Mouse (Mus musculus) left cerebral cortex, adult 6 months (tissue): ENCODE measurements around the gene Olfr156. TPM values are rescaled to one million over a fixed set of nuclear protein-coding genes. Genes with fewer than 3 reads are reported as not detected.

ENCODE experiments used
- long read RNA-seq, 2 experiments: library from polyadenylated mRNA; unstranded; transcript quantifications; one replicate each; pipeline ENCODE4 v2.0.0; 2019 to 2020
- polyA plus RNA-seq: library from polyadenylated mRNA; unstranded; fragments of <200 nt; fragmentation: Nextera tagmentation; gene quantifications from 2 replicates; pipeline ENCODE4 v1.2.3, GENCODE M21; 2021

Gene Olfr156
- polyA plus RNA-seq, result not detected in 2 replicates
- long read RNA-seq, experiment 1, result 0 reads
- long read RNA-seq, experiment 2, result 0 reads

DNA sequence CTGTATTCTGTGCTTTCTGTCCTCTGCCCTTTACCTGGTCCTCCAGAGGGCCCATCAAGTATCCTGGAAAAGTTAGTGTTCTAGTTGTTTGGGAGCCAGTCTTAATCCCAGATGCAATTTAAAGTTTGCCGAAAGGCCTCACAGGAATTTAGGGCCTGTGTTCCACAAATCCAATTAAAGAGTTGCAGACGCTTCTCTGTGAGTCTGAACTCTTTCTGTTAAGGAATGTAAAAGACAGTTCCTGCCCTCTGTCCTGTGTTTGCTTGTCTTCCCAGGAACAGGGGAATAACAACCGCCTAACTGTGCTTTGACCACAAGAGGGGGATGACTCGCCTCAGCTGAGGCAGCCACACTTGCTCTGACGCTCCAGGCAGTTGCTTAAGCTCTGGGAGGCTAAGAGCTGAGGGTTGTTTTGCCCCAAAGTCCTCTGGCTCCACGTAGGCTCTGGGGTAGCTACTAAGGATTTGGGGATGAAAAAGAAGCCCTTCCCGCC, at the start of gene Olfr156:
Gene Olfr156, minus strand, starts transcription at position 51 of the 493 bp plus-strand sequence.

DNA sequence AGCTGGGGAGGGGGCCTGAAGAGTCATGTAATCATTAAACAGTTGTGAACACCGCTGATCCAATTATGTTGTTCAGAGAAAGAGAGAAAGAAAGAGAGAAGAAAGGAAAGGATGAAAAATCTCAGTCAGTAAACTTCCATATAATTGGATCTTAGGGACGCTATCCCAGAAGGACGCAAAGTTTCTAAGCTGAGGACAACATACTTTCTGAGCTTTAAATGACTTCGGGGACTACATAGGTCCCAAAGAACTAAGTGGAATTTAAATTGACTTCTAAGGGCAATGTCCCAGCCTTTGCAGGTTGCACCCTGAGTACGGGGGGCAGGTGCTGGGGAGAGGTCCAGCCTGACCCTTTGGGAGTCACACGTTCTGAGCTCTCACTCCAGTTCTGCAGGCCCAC, 27.6 kb upstream of the Olfr156 start, which contains the start of gene Olfr155:
Gene Olfr155, plus strand, starts transcription at position 301 of the 400 bp plus-strand sequence.

GRCm38 (mm10) chr4:43840101-43840500, 16.4 kb upstream of the Olfr156 start, which contains the start of gene Olfr157:
TSS of gene Olfr157 (minus strand) at chr4:43840201.

DNA sequence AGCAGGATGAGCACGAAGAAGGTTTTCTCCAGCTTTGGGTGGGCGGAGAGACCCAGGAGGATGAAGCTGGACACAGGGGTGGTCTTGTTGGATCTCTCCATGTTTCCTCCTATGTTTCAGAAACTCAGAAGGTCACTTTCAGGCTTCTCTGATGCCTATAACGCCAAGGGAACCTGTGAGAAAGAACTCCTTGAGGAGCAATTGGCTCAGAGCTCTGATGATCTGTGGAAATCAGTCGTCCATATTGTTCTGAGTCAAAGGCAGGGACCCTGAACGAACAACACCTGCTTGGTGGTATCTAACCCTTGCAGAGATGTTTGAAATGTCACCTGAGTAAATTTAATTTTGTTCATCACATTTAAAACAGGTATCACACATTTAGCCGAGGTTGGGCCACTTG, 52.8 kb downstream of the Olfr156 start, which contains the start of gene Olfr159:
Gene Olfr159, minus strand, starts transcription at position 101 of the 400 bp plus-strand sequence.

Other genes with a start within 250 kb of the Olfr156 start
- gene Rgp1, start 245.2 kb downstream of the Olfr156 start, polyA plus RNA-seq, result 21.5 and 22.3 TPM in 2 replicates
- 17.0 and 26.6 TPM in 2 replicates for gene Gba2, start 245.0 kb downstream of the Olfr156 start, polyA plus RNA-seq
- gene Msmp, start 239.4 kb downstream of the Olfr156 start, polyA plus RNA-seq, result not detected in 2 replicates
- gene Npr2, start 192.0 kb downstream of the Olfr156 start, polyA plus RNA-seq, result 4.9 and 5.0 TPM in 2 replicates
- gene Spag8, start 170.3 kb downstream of the Olfr156 start, polyA plus RNA-seq, result 1.2 and 1.6 TPM in 2 replicates
- gene Hint2, start 167.4 kb downstream of the Olfr156 start, polyA plus RNA-seq, result 134 and 151 TPM in 2 replicates
- gene Tmem8b, start 154.9 kb downstream of the Olfr156 start, polyA plus RNA-seq, result 8.9 and 9.5 TPM in 2 replicates
- gene Fam221b, start 154.8 kb downstream of the Olfr156 start, polyA plus RNA-seq, result 1.4 and 1.5 TPM in 2 replicates
- gene Olfr70, start 123.1 kb downstream of the Olfr156 start, polyA plus RNA-seq, result not detected in 2 replicates
- not detected in 2 replicates for gene Olfr71, start 113.6 kb downstream of the Olfr156 start, polyA plus RNA-seq
- 1.2 and 1.6 TPM in 2 replicates for gene Hrct1, start 96.7 kb downstream of the Olfr156 start, polyA plus RNA-seq
- 0.23 and 0.25 TPM in 2 replicates for gene Spaar, start 93.9 kb downstream of the Olfr156 start, polyA plus RNA-seq
- not detected in 2 replicates for gene Olfr159, start 52.9 kb downstream of the Olfr156 start, polyA plus RNA-seq
- gene Olfr157, start 16.3 kb upstream of the Olfr156 start, polyA plus RNA-seq, result not detected in 2 replicates
- not detected in 2 replicates for gene Olfr155, start 27.7 kb upstream of the Olfr156 start, polyA plus RNA-seq
- gene Reck, start 51.6 kb upstream of the Olfr156 start, polyA plus RNA-seq, result 1.5 and 2.6 TPM in 2 replicates
- gene Glipr2, start 133.5 kb upstream of the Olfr156 start, polyA plus RNA-seq, result 3.3 and 3.8 TPM in 2 replicates
- not detected in 2 replicates for gene Ccin, start 159.6 kb upstream of the Olfr156 start, polyA plus RNA-seq
- gene Clta, start 180.6 kb upstream of the Olfr156 start, polyA plus RNA-seq, result 566 and 576 TPM in 2 replicates